8 mouse cellular contexts compared by ENCODE assay signal in genomic region chr4:154140213-154141008, GRCm38 (mm10). TPM values are rescaled to one million over a fixed set of nuclear protein-coding genes. Genes with fewer than 3 reads are reported as not detected.
DNase-seq lines count a peak whose midpoint lies in the region; ATAC-seq and TF ChIP-seq lines count a peak whose summit lies in the region.

No protein-coding gene starts in this region.

- peak overlapping the region; percentile 96 for H3K4me2 ChIP-seq in heart, embryonic 11.5 days
- H3K4me2 ChIP-seq in CH12.LX (ENCODE audit: insufficient read depth, low read depth, poor library complexity, severe bottlenecking), result peak overlapping the region; percentile 30
- H3K4me2 ChIP-seq in forebrain, embryonic 12.5 days, result peak overlapping the region; percentile 91
- H3K4me2 ChIP-seq in liver, embryonic 14.5 days (ENCODE audit: low read depth), result peak overlapping the region; percentile 45

- H3K4me1 ChIP-seq in heart, embryonic 11.5 days (ENCODE audit: control insufficient read depth, insufficient read depth, low read length), result peaks cover 12% of the 10 kb centered on the region
- peaks cover 21 to 80% of the 10 kb centered on the region in 2 experiments for H3K4me1 ChIP-seq in CH12.LX (ENCODE audit: control insufficient read depth in 1 of 2, insufficient read depth in 2 of 2)
- peaks cover 38% of the 10 kb centered on the region for H3K4me1 ChIP-seq in forebrain, embryonic 12.5 days
- H3K4me1 ChIP-seq in liver, embryonic 14.5 days (replicated peaks; ENCODE audit: control insufficient read depth in 2 of 2, insufficient read depth in 2 of 2, low read length in 1 of 2), result peaks cover 8 to 9% of the 10 kb centered on the region in 2 experiments

- in situ Hi-C loops in CH12.LX (cut with MboI; ENCODE audit: low pct_ligation_motif_present, low pct_unique_long_range_greater_than_20kb, low sequenced_read_pairs), result loop anchor here (25.0 kb wide), 1 partner anchor 797 kb away; the partner anchor contains the start of gene Tnfrsf14

- peak overlapping the region; percentile 39 for H3K4me3 ChIP-seq in heart, embryonic 11.5 days (ENCODE audit: low read depth, low read length)
- peak overlapping the region; percentile 49 to 71 (median 61) for H3K4me3 ChIP-seq in CH12.LX (replicated peaks in 1 of 3; ENCODE audit: low read depth in 2 of 3, low read length in 2 of 3, poor library complexity in 1 of 3)
- peak overlapping the region; percentile 83 for H3K4me3 ChIP-seq in forebrain, embryonic 12.5 days (replicated peaks)
- peak overlapping the region in 1 of 2 experiments; percentile 38; a peak in 2 of 4 replicates for H3K4me3 ChIP-seq in liver, embryonic 14.5 days (ENCODE audit: insufficient read depth in 1 of 2, low read depth in 2 of 2, low read length in 2 of 2)

- no peak overlapping the region for H3K27ac ChIP-seq in heart, embryonic 11.5 days (ENCODE audit: low read depth, low read length)
- H3K27ac ChIP-seq in CH12.LX (ENCODE audit: insufficient read depth, low read depth), result no peak overlapping the region
- H3K27ac ChIP-seq in forebrain, embryonic 12.5 days, result no peak overlapping the region
- no peak overlapping the region for H3K27ac ChIP-seq in liver, embryonic 14.5 days

- dilution Hi-C loops in CH12.LX (cut with MboI; ENCODE audit: extremely low pct_ligation_motif_present, extremely low pct_unique_long_range_greater_than_20kb, low sequenced_read_pairs), result no loop called here

- no peaks in the 10 kb centered on the region for H3K9me3 ChIP-seq in heart, embryonic 11.5 days (replicated peaks; ENCODE audit: control insufficient read depth, low read length)
- H3K9me3 ChIP-seq in CH12.LX (replicated peaks; ENCODE audit: low read length), result peaks cover 10% of the 10 kb centered on the region
- no peaks in the 10 kb centered on the region for H3K9me3 ChIP-seq in forebrain, embryonic 12.5 days
- H3K9me3 ChIP-seq in liver, embryonic 14.5 days (ENCODE audit: control insufficient read depth, low read length), result no peaks in the 10 kb centered on the region

- no peak for TF ChIP-seq RAD21 in CH12.LX (IDR thresholded peaks at IDR 0.05; ENCODE audit: low read depth, low read length)

- ATAC-seq in heart, embryonic 11.5 days (replicated peaks; ENCODE audit: insufficient number of reproducible peaks, low FRiP score, low TSS enrichment), result no peak
- ATAC-seq in forebrain, embryonic 12.5 days (ENCODE audit: low FRiP score), result no peak
- ATAC-seq in liver, embryonic 14.5 days (ENCODE audit: insufficient read depth), result no peak

- H3K27me3 ChIP-seq in heart, embryonic 11.5 days (ENCODE audit: control insufficient read depth, insufficient read depth, low read length), result peaks cover 58% of the 10 kb centered on the region
- H3K27me3 ChIP-seq in CH12.LX (replicated peaks), result peaks cover 36% of the 10 kb centered on the region
- H3K27me3 ChIP-seq in forebrain, embryonic 12.5 days, result peaks cover 64% of the 10 kb centered on the region
- H3K27me3 ChIP-seq in liver, embryonic 14.5 days (ENCODE audit: control insufficient read depth, insufficient read depth, low read length), result peaks cover 56% of the 10 kb centered on the region

- no peaks in the 10 kb centered on the region for H3K36me3 ChIP-seq in heart, embryonic 11.5 days (ENCODE audit: control insufficient read depth, insufficient read depth, low read length)
- H3K36me3 ChIP-seq in CH12.LX (replicated peaks in 1 of 2; ENCODE audit: control insufficient read depth in 1 of 2, insufficient read depth in 1 of 2, low read length in 1 of 2), result peaks cover 5 to 12% of the 10 kb centered on the region in 2 experiments
- peaks cover 4% of the 10 kb centered on the region; the same call in 1 of the 2 replicates for H3K36me3 ChIP-seq in forebrain, embryonic 12.5 days (replicated peaks)
- H3K36me3 ChIP-seq in liver, embryonic 14.5 days (replicated peaks; ENCODE audit: control insufficient read depth, insufficient read depth, low read depth), result no peaks in the 10 kb centered on the region

- peak overlapping the region; percentile 28 for H3K9ac ChIP-seq in heart, embryonic 11.5 days (ENCODE audit: low read depth, low read length)
- peak overlapping the region; percentile 31 for H3K9ac ChIP-seq in CH12.LX (ENCODE audit: insufficient read depth, low read depth)
- peak overlapping the region; percentile 66 for H3K9ac ChIP-seq in forebrain, embryonic 12.5 days
- no peak overlapping the region for H3K9ac ChIP-seq in liver, embryonic 14.5 days (replicated peaks)

- TF ChIP-seq CTCF in CH12.LX (conservative IDR thresholded peaks at IDR 0.05 in 1 of 2, IDR thresholded peaks at IDR 0.05 in 1 of 2; ENCODE audit: low read depth in 2 of 2, low read length in 2 of 2), result no peak
- no peak for TF ChIP-seq CTCF in liver, embryonic 14.5 days (IDR thresholded peaks at IDR 0.05; ENCODE audit: low read depth)

- no peak for TF ChIP-seq POLR2A in CH12.LX (IDR thresholded peaks at IDR 0.05; ENCODE audit: low read depth, low read length)

- peaks cover 46% of the 10 kb centered on the region for H3K79me2 ChIP-seq in CH12.LX (replicated peaks; ENCODE audit: control insufficient read depth, extremely low read depth, insufficient read depth, poor library complexity, severe bottlenecking)

- no peak for DNase-seq in heart, adult 11 months
- DNase-seq in CH12.LX (ENCODE audit: extremely low read depth), result no peak
- no peak for DNase-seq in liver, embryonic 14.5 days (ENCODE audit: low read depth in 3 of 3, low spot score in 3 of 3)
- no peak for DNase-seq in adrenal gland, adult 18-20 months (ENCODE audit: low spot score in 2 of 2)
- DNase-seq in spleen, postnatal 10 days (ENCODE audit: low spot score in 2 of 2), result no peak
- no peak for DNase-seq in gastrocnemius, adult 18-20 months (ENCODE audit: low spot score)

- TF ChIP-seq EP300 in CH12.LX (IDR thresholded peaks at IDR 0.05; ENCODE audit: low read length), result no peak
- no peak for TF ChIP-seq EP300 in liver, embryonic 14.5 days (IDR thresholded peaks at IDR 0.05; ENCODE audit: low read depth)

- WGBS in heart, embryonic 11.5 days (ENCODE audit: insufficient replicate concordance), result 2% methylated on average over 41 of the region's 46 CpGs
- WGBS in forebrain, embryonic 12.5 days, result under 1% methylated on average over 40 of the region's 46 CpGs
- WGBS in liver, embryonic 14.5 days (ENCODE audit: insufficient replicate concordance), result 3% methylated on average over 42 of the region's 46 CpGs

TF ChIP-seq in CH12.LX, 34 proteins besides CTCF, POLR2A, EP300 and RAD21:
- TF ChIP-seq NRF1 (IDR thresholded peaks at IDR 0.05; ENCODE audit: low read depth, low read length) (peak; percentile 74), SMC3 (IDR thresholded peaks at IDR 0.05; ENCODE audit: low read depth, low read length) (no peak)

RNA-seq across cellular contexts. Expression of gene Trp73, which starts 0.4 kb away (rescaled TPM):
- polyA plus RNA-seq in heart, embryonic 11.5 days (2014; fragmentation: Nextera tagmentation; extraction: Ambion mirVana), result not detected in 2 replicates
- total RNA-seq in CH12.LX (2012; rRNA removed) (27.7 and 34.3 TPM in 2 replicates), CH12.LX (2014; rRNA removed) (12.5 and 14.0 TPM in 2 replicates)
- 19.0 and 30.0 TPM in 2 replicates for polyA plus RNA-seq in CH12.LX (2012; ENCODE audit: insufficient read length, low read depth)
- 9.0 and 9.1 TPM in 2 replicates for polyA plus RNA-seq in forebrain, embryonic 12.5 days (2016; fragmentation: Nextera tagmentation; extraction: Ambion mirVana)
- polyA plus RNA-seq in liver, embryonic 14.5 days (2012; rRNA removed), result 0.01 TPM in 2 replicates
- 0.06 TPM in 1 of 2 replicates, not detected in the other for polyA plus RNA-seq in liver, embryonic 14.5 days (2014; fragmentation: Nextera tagmentation; extraction: Ambion mirVana)
- total RNA-seq in adrenal gland, adult 18-20 months (2021), result not detected
- not detected for total RNA-seq in gastrocnemius, adult 18-20 months (2021)

RNA-seq across cellular contexts. Expression of gene Wrap73, which starts 1.8 kb away (rescaled TPM):
- 22.1 and 26.5 TPM in 2 replicates for polyA plus RNA-seq in heart, embryonic 11.5 days (2014; fragmentation: Nextera tagmentation; extraction: Ambion mirVana)
- total RNA-seq in CH12.LX (2012; rRNA removed) (70.1 and 77.6 TPM in 2 replicates), CH12.LX (2014; rRNA removed) (42.4 and 49.3 TPM in 2 replicates)
- 31.5 and 32.1 TPM in 2 replicates for polyA plus RNA-seq in CH12.LX (2012; ENCODE audit: insufficient read length, low read depth)
- polyA plus RNA-seq in forebrain, embryonic 12.5 days (2016; fragmentation: Nextera tagmentation; extraction: Ambion mirVana), result 52.0 and 54.6 TPM in 2 replicates
- polyA plus RNA-seq in liver, embryonic 14.5 days (2012; rRNA removed), result 15.8 and 19.6 TPM in 2 replicates
- 25.9 and 26.2 TPM in 2 replicates for polyA plus RNA-seq in liver, embryonic 14.5 days (2014; fragmentation: Nextera tagmentation; extraction: Ambion mirVana)
- total RNA-seq in adrenal gland, adult 18-20 months (2021), result 10 to 100 TPM; 14.2 to 21.1 TPM
- total RNA-seq in gastrocnemius, adult 18-20 months (2021), result 10 to 100 TPM; 12.0 to 12.9 TPM

RNA-seq across cellular contexts. Expression of gene Tprgl, which starts 20.1 kb away (rescaled TPM):
- 125 and 135 TPM in 2 replicates for polyA plus RNA-seq in heart, embryonic 11.5 days (2014; fragmentation: Nextera tagmentation; extraction: Ambion mirVana)
- total RNA-seq in CH12.LX (2012; rRNA removed) (47.5 and 48.6 TPM in 2 replicates), CH12.LX (2014; rRNA removed) (64.1 and 64.5 TPM in 2 replicates)
- 62.5 and 67.8 TPM in 2 replicates for polyA plus RNA-seq in CH12.LX (2012; ENCODE audit: insufficient read length, low read depth)
- polyA plus RNA-seq in forebrain, embryonic 12.5 days (2016; fragmentation: Nextera tagmentation; extraction: Ambion mirVana), result 127 and 131 TPM in 2 replicates
- polyA plus RNA-seq in liver, embryonic 14.5 days (2012; rRNA removed), result 57.9 and 72.6 TPM in 2 replicates
- polyA plus RNA-seq in liver, embryonic 14.5 days (2014; fragmentation: Nextera tagmentation; extraction: Ambion mirVana), result 153 and 166 TPM in 2 replicates
- total RNA-seq in adrenal gland, adult 18-20 months (2021), result 100 to 1,000 TPM; 155 to 172 TPM
- 100 to 1,000 TPM in 1 of 2 experiments, 10 to 100 TPM in 1; 93.9 to 108 TPM for total RNA-seq in gastrocnemius, adult 18-20 months (2021)

RNA-seq across cellular contexts. Expression of gene Megf6, which starts 30.1 kb away (rescaled TPM):
- 8.6 and 8.8 TPM in 2 replicates for polyA plus RNA-seq in heart, embryonic 11.5 days (2014; fragmentation: Nextera tagmentation; extraction: Ambion mirVana)
- not detected in 2 replicates for total RNA-seq in CH12.LX (2012; rRNA removed)
- total RNA-seq in CH12.LX (2014; rRNA removed), result not detected in 2 replicates
- polyA plus RNA-seq in CH12.LX (2012; ENCODE audit: insufficient read length, low read depth), result not detected in 2 replicates
- polyA plus RNA-seq in forebrain, embryonic 12.5 days (2016; fragmentation: Nextera tagmentation; extraction: Ambion mirVana), result 19.9 and 21.7 TPM in 2 replicates
- 0.77 and 1.1 TPM in 2 replicates for polyA plus RNA-seq in liver, embryonic 14.5 days (2012; rRNA removed)
- 0.83 and 1.0 TPM in 2 replicates for polyA plus RNA-seq in liver, embryonic 14.5 days (2014; fragmentation: Nextera tagmentation; extraction: Ambion mirVana)
- 1 to 10 TPM; 2.5 to 4.3 TPM for total RNA-seq in adrenal gland, adult 18-20 months (2021)
- total RNA-seq in gastrocnemius, adult 18-20 months (2021), result under 1 TPM; 0.25 to 0.40 TPM

Comparison
In these comparisons a context has a peak if more than half of its experiments do, and no peak if none do; other contexts are left out.
1. H3K4me2 ChIP-seq: peak in every context shown above with its lines; median percentile 96 in heart, embryonic 11.5 days; 91 in forebrain, embryonic 12.5 days; 45 in liver, embryonic 14.5 days; 30 in CH12.LX.